In the genomic region with DNA sequence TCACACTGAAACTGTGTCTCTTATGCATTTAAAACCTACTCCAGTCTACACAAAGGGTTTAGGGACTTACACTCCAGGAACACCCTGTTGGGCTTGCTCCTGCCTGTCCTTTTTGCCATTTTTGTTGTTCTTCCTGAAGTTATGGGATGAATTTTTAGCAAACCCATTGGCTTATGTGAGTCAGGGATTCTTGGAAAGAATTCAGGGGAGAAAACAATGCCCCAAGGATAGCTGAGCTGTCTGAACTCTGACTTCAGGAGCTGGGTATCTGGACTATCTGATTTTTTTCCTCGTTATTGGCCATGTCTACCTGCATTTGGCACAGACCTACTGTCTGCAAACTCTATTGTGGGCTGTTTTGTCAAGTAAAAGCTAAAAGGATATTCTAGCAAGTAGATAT, we compare ENCODE assay signal across 18 mouse cellular contexts. TPM values are rescaled to one million over a fixed set of nuclear protein-coding genes. Genes with fewer than 3 reads are reported as not detected.
"Had no signal": no experiment of that assay in that cellular context is flagged by ENCODE, and none has a peak within 500 bp of the region (broad histone marks: within the 10 kb centered on the region; RNA-seq: fewer than 3 reads in every experiment).

No protein-coding gene starts in this region.

- H3K27ac ChIP-seq: liver, embryonic 12.5 days; liver, embryonic 14.5 days; midbrain, embryonic 10.5 days; neural tube, embryonic 13.5 days had no signal

- H3K9me3 ChIP-seq: liver, embryonic 12.5 days; midbrain, embryonic 10.5 days; neural tube, embryonic 13.5 days had no signal

- H3K4me2 ChIP-seq: liver, embryonic 12.5 days; lung, embryonic 14.5 days; neural tube, embryonic 13.5 days had no signal

- H3K4me1 ChIP-seq: liver, embryonic 12.5 days had no signal

- DNase-seq: lung, adult 18-20 months; lung, embryonic 14.5 days; lung, postnatal 10 days; lung, postnatal 4 days; midbrain, embryonic 14.5 days; right cerebral cortex, adult 18-20 months; right cerebral cortex, postnatal 25 days; right cerebral cortex, postnatal 4 days; spleen, adult 18-20 months; thymus, adult 18-20 months; thymus, postnatal 14 days; thymus, postnatal 36 days had no signal

- H3K27me3 ChIP-seq: liver, embryonic 12.5 days; neural tube, embryonic 13.5 days had no signal

- H3K4me3 ChIP-seq: liver, embryonic 12.5 days; midbrain, embryonic 10.5 days; myocyte; neural tube, embryonic 13.5 days had no signal

- H3K9ac ChIP-seq: liver, embryonic 12.5 days; liver, embryonic 14.5 days; lung, embryonic 14.5 days; neural tube, embryonic 13.5 days had no signal

- ATAC-seq: liver, embryonic 12.5 days had no signal

- H3K36me3 ChIP-seq: liver, embryonic 12.5 days; neural tube, embryonic 13.5 days had no signal

RNA-seq across cellular contexts. Expression of a gene that starts 20.5 kb away (rescaled TPM):
- total RNA-seq: megakaryocyte-erythroid progenitor cell, adult 5-6 weeks had no signal
- polyA plus RNA-seq: myocyte had no signal
